Mouse (Mus musculus) ovary, adult 18-20 months (tissue): ENCODE data around the gene Wars2.

Experiments
- DNase-seq: peaks from one replicate; pipeline ENCODE4 v3.0.0; 2022; ENCODE audit warnings: low spot score, mixed read lengths

Gene Wars2

GRCm38 (mm10) chr3:99140940-99141854 lies at the start of gene Wars2:
Wars2 (plus strand) TSS chr3:99141068.
- peak; percentile 88 for DNase-seq

DNA sequence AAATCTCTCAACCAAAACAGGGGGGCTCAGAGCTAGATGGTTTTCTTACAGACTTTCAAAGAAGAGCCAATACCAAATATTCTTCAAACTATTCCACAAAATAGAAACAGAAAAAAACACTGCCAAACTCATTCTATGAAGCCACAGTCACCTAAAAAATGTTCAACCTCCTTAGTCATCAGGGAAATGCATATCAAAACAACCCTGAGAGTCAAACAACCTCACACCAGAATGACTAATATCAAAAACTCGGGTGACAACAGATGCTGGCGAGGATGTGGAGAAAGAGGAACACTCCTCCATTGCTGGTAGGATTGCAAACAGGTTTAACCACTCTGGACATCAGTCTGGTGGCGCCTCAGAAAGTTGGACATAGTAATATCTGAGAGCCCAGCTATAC lies 44.1 kb upstream of the Wars2 start:
- DNase-seq = no peak

DNA sequence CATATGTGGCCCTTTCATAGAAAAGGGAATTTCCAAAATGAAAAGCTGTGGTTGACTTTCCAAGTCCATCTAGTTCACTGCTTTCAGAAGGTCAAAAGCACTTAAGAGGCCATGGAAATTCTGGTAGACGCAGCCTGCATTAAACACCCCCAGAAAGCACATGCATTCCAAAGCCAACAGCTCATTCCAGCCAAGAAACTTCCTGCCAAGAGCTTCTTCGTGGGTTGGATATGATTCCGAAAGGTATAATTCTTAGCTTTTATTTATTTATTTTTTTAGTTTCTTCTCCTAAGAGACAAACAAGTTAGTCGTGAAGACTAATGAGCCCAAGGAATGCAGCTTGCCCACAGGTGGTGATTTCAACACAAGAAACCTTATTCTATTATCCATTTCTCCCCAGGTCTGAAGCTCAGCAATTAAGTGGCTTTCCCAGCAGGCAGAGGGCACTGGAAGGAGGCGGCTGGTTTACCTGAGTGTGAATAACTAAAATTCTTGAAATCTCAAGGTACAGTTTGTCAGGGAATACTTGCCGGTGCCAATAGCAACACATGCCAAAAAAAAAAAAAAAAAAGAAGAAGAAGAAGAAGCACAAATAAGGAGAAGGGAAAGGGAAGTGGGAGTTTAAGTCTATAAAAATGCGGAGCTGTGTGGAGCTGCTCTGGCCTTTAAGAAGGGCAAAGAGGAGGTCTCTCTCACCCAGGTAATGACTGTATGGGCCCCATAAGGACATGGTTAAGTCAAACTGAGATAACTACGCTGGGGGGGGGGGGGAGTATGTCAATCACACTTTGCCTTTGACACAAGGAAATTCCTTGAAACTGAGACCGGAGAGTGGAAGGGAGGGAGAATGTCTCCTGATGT lies 30.3 kb upstream of the Wars2 start:
- no peak for DNase-seq

GRCm38 (mm10) chr3:99111214-99111608 lies 29.7 kb upstream of the Wars2 start:
- no peak for DNase-seq

- DNase-seq = no peak
Observed at GRCm38 (mm10) chr3:99113266-99113837, 27.5 kb upstream of the Wars2 start.

DNA sequence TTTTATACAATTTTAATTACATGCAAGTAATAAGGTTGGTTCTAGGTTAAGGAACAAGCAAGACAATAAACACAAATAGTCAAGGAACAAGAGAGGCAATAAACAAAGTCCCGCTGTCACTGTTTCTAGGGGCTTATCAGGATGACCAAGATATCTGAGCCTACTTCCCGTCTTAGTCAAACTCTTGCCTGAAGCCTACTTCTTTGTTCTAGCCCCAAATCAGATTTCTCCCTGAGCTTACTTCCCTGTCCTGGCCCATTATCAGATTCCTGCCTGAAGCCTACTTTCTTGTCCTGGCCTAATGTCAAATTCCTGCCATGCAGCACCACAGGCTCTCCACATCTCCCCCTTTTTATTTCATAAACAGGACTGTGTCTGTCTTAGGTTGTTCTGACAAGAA lies 19.9 kb upstream of the Wars2 start:
- no peak for DNase-seq

DNA sequence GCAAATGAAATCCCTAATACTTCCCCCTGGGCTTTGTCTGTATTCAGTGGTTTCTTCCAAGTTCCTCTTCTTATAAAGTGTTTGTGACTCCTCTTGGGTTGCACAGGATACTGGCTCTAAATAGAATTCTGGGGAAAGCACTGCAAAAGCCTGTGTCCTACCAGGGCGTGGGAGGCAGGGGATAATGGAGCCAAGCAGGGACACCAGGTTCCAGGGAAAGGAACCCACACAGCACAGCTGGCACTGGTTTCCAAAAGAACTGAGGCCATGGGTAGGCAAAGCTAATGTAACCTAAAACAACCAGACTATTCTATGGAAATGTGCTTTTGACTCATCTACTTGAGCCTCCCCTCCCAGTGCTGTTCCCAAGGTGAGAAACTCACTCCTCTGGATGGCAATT lies 10.3 kb upstream of the Wars2 start:
- DNase-seq = no peak

- no peak for DNase-seq
Observed at GRCm38 (mm10) chr3:99131973-99132372, 8.9 kb upstream of the Wars2 start.

DNA sequence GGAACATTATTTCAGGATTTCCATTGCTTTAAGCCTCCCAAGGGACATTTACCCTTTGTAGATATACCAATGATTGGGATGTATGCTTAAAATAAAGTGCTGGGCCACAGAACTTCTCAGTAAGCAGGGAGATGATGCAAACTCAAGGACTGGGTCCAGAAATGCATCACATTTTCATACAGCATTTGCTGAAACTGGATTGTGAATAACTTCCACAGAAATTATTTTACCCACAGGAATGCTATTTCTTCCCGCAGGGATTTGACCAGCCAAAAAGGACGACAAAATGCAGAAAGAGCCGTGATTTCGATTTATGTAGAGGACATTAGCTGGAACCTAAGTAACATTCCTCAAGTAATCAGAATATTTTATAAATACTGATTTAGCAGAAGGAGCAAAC lies 7.0 kb upstream of the Wars2 start:
- no peak for DNase-seq

DNA sequence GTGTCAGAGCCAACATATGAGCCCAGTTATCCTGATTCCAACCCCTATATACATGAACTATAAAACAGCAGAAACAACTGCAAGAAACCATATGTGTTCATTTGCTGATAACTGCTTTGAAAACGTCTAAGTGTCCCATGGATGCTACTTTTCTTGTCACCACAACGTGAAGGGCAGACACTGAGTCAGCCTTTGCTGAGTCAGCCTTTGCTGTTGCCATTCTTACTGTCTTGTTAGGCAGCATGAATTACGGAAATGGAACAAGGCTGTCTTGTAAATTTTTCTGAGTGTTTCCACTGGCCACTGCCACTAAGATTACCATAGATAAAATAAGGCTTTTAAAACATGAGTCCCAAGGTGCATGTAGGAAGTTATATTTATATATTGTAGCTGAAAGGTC lies 7.0 kb downstream of the Wars2 start:
- DNase-seq = no peak

DNA sequence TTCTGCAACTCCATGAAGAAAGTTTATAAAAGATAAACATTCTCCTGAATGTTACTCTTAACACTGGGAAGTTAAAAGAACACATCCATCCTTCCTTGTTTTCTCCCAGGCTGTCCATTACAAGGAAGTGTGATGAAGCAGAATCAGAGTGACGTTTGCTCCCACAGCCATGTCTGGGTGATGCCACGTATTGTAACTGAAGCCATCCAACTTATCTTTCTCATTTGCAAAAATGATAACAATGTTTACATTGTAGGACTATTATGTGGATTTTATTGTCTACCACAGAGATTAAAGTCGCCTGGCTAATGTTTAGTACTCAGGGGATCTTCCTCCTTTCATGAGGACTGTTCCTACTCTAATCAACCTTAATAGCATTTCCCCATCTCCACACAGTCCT lies 8.2 kb downstream of the Wars2 start:
- no peak for DNase-seq

GRCm38 (mm10) chr3:99156286-99156685 lies 15.4 kb downstream of the Wars2 start:
- DNase-seq = no peak

DNA sequence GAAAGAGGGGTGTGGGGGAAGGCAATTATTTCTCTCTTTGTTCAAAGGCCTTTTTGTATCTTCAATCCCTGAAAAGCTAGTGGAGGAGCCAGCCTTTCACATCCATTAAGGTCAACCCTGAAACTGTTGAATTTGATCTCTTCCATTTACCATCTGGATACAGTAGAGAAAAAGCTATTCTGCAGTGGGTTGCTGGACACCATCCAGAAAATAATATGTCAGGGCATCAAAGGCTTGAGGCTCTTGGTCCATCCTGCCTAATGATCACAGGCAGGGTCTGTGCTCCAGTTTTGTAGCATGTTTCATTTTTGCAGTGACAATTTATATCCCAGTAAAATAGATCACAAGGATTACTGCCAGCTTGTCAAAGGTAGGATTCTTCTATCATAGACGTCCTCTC lies 16.1 kb downstream of the Wars2 start:
- DNase-seq = no peak

DNA sequence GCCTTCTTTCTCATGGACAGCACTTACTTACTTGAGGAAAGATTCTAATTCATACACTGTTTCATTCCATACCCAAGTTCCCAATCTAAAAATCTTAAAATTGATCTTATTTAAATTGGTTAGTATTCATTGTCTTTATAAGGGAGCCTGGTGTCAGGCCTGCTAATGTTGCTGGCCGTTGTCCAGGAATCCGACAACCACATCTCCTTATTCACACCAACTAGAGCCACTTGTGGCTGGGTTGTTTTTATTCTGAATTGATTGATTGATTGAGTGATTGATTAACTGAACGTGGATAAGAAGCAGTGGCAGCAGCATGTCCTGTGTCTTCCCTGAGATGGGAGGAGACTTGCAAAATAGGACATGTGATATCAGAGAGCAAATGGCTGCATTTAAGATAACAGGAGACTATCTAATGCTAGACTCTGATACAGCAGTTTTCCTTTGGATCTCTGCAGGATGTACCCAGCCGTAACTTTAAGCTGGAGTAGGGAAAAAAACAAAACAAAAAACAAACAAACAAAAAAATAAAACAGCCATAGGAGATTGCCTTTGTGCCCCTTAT lies 16.7 kb downstream of the Wars2 start:
- no peak for DNase-seq

GRCm38 (mm10) chr3:99160016-99160415 lies 19.1 kb downstream of the Wars2 start:
- DNase-seq = no peak

DNA sequence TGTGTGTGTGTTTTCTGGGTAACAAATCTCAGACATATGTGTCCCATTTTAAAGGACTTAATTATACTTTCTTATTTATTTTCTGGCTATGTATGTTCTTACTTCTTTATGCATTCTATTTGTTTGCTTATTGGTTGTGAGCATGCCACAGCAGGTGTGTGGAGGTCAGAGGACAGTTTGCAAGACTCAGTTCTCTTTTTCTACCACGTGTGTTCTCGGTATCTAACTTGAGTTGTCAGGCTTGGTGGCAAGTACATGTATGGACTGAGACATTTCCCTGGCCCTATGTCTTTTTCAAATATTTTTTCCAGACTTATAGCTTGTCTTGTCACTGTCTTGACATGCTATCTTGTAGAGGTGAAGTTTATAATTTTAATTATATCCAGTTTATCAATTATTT lies 21.3 kb downstream of the Wars2 start:
- no peak for DNase-seq

- DNase-seq = no peak
Observed at GRCm38 (mm10) chr3:99167734-99168133, 26.9 kb downstream of the Wars2 start.

DNA sequence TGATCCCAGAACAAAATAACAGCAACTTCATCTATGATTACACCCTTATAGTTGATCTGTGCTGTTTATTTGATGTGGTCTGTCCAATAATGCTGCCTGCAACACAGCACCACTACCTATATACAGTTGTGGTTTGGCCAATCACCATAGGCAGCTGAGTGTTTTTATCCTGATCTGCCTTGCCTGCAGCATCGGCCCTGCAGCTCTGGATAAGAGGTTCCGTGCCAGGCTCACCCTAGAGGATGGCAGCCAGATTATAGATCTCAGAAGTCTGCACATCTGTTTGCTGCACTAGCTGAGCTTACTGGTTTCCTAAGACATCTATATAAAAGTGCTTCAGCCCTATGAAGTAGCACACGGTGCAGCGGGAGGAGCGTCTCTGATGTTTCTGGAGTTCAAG lies 32.3 kb downstream of the Wars2 start:
- DNase-seq = no peak

GRCm38 (mm10) chr3:99174658-99175304 lies 33.9 kb downstream of the Wars2 start:
- no peak for DNase-seq

DNA sequence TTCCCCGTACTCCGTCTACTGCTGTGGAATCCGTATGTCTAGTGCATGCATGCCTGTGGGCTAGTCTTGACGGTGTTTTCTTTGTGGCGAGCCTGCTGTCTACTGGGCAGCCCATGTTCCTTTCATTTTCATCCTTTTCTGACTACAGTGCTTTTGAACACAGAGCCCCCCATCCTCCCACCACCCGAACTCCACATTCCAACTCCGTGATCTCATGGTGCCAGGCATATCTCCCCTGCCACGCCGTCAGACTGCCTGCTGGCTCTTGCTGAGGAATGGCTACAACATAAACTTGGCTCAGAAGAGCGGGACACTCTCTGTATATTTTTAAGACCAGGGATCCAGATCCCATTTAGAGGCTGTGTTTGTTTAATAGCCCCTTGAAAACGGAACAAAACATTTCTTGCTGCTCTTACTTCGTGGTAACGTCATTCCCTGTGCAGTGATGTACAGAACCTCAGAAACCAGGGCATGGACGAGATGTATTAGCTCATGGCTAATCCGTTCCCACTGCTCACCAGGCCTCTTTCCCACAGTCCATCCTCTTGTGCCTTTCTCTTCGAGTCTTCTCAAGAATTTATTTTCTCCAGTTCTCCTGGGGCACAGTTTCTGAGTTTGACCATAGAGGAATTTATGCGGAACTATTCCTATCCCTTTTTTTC lies 42.6 kb downstream of the Wars2 start:
- DNase-seq = no peak

- DNase-seq = no peak
Observed at GRCm38 (mm10) chr3:99184373-99184772, 43.5 kb downstream of the Wars2 start.
